Mouse (Mus musculus): ENCODE data around the gene Tbl1x. TPM values are rescaled to one million over a fixed set of nuclear protein-coding genes. Genes with fewer than 3 reads are reported as not detected.

Tbl1x gene
- polyA plus RNA-seq (2015; fragmentation: Nextera tagmentation; extraction: Ambion mirVana): 31.0 and 35.1 TPM in 2 replicates

DNA sequence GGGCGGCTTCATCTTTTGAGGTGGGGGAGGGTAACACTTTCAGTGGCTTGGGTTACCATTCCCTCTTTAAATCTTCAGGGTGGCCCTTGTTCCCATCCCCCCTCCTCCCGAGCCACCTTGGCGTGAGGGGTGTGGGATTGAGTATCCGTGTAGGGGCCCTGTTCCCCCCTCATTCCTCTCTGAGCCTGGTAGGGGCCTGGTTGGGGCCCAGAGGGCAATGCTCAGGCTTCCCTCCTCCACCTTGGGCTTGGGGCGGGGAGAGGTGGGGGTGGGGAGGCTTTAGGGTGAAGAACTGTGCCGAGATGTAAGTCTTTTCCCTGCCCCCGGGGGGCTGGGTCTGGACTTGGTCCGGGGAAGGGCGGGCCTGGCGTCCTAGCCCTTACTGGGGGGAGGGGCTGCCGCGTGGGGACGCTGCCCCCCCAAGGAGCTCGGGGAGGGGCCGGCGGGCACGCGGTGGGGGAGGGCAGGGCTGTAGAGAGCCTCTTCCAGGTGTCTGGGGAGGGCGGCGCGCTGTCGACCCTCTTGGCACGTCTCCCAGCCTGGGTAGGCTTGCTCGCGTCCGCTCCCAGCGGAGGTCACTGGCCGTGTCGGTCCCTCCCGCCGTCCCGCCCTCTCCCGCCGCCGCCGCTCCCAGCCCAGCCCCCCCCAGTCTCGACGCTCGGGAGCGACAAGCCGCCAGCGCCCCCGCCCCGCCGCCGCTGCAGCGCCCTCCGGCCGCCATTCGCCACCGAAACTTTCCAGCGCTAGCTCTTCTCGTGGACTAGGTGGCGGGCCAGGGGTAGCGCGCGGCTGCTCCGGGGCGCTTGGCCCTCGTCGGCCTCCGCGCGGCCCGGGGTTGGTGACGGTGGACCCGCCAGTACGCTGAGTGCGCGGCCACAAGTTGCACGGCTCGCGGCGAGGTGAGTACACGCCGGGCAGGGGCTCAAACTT, at the start of gene Tbl1x:
Gene Tbl1x, plus strand, starts transcription at position 643 of the 930 bp plus-strand sequence.

